Mouse (Mus musculus) heart, embryonic 14.5 days (tissue): ENCODE measurements around the gene Ntpcr. TPM values are rescaled to one million over a fixed set of nuclear protein-coding genes. Genes with fewer than 3 reads are reported as not detected.

Experiments used
- ATAC-seq: fragments of 200-750 bp; cut with Nextera tagmentation; 2 replicates; pipeline ENCODE4 v1.8.0; 2017; ENCODE audit warnings: low read depth, moderate TSS enrichment; ENCODE audit not compliant: insufficient number of reproducible peaks, insufficient read depth, low FRiP score
- H3K27ac ChIP-seq, 2 experiments: fragments of 200-500 bp in 1 of 2; fragments of 300-500 bp in 1 of 2; sonication (generic) in 1 of 2; replicated peaks in 1 of 2; 2 replicates each; pipeline ENCODE4 v1.5.1; 2012 to 2014; ENCODE audit warnings: low read depth in 2 of 2, low read length in 2 of 2, control low read depth in 1 of 2, mild to moderate bottlenecking in 1 of 2, mixed read lengths in 1 of 2; ENCODE audit not compliant: control insufficient read depth in 1 of 2, insufficient read depth in 1 of 2
- H3K27me3 ChIP-seq: fragments of 300-500 bp; sonication (generic); 2 replicates; pipeline ENCODE4 v1.6.1; 2014; ENCODE audit warnings: mild to moderate bottlenecking, low read length, control low read depth; ENCODE audit not compliant: control insufficient read depth, insufficient read depth
- H3K36me3 ChIP-seq: fragments of 300-500 bp; sonication (generic); 2 replicates; pipeline ENCODE4 v1.6.1; 2014; ENCODE audit warnings: mild to moderate bottlenecking, control low read depth, low read length, mixed read lengths; ENCODE audit not compliant: control insufficient read depth, insufficient read depth
- H3K4me1 ChIP-seq, 2 experiments: fragments of 200-500 bp in 1 of 2; fragments of 300-500 bp in 1 of 2; sonication (generic) in 1 of 2; 2 replicates each; pipeline ENCODE4 v1.6.1; 2012 to 2014; ENCODE audit warnings: low read length in 2 of 2, control low read depth in 1 of 2, mixed read lengths in 1 of 2; ENCODE audit not compliant: control insufficient read depth in 2 of 2, insufficient read depth in 2 of 2
- H3K4me2 ChIP-seq: fragments of 300-500 bp; sonication (generic); 2 replicates; pipeline ENCODE4 v1.6.1; 2014; ENCODE audit warnings: mild to moderate bottlenecking, low read length
- H3K4me3 ChIP-seq, 2 experiments: fragments of 200-500 bp in 1 of 2; fragments of 300-500 bp in 1 of 2; sonication (generic) in 1 of 2; 2 replicates each; pipeline ENCODE4 v1.5.1; 2012 to 2014; ENCODE audit warnings: low read length in 2 of 2, mild to moderate bottlenecking in 2 of 2, control low read depth in 1 of 2, low read depth in 1 of 2, moderate library complexity in 1 of 2; ENCODE audit not compliant: control insufficient read depth in 1 of 2, insufficient read depth in 1 of 2
- H3K9ac ChIP-seq: fragments of 300-500 bp; sonication (generic); 2 replicates; pipeline ENCODE4 v1.6.1; 2014; ENCODE audit warnings: mild to moderate bottlenecking, low read length
- H3K9me3 ChIP-seq: fragments of 300-500 bp; sonication (generic); 2 replicates; pipeline ENCODE4 v1.6.1; 2016; ENCODE audit warnings: low read length, control low read depth; ENCODE audit not compliant: control insufficient read depth
- WGBS: fragments of 180-500 bp; shearing (Covaris S2); extraction: QIAGEN DNeasy Blood & Tissue Kit; methylation state at CpG from one replicate; pipeline ENCODE4 v1.1.7; 2014; 5-methylcytosine and 5-hydroxymethylcytosine counted together
- polyA plus RNA-seq: library from polyadenylated mRNA; unstranded; fragments of >200 nt; fragmentation: Nextera tagmentation; extraction: Ambion mirVana; gene quantifications from 2 replicates; pipeline ENCODE4 v1.2.1, GENCODE M21; 2014

Ntpcr gene
- polyA plus RNA-seq, 1 experiment from 2014 or later = 30.1 TPM

GRCm38 (mm10) chr8:125725037-125725820, 4.5 kb upstream of the Ntpcr start:
- no peaks in the 10 kb centered on the region for H3K36me3 ChIP-seq
- H3K9ac ChIP-seq = no peak overlapping the region
- no peaks in the 10 kb centered on the region for H3K27me3 ChIP-seq
- no peaks in the 10 kb centered on the region for H3K4me1 ChIP-seq
- ATAC-seq = no peak
- H3K4me2 ChIP-seq = no peak overlapping the region
- 66% methylated on average over 6 of the region's 6 CpGs for WGBS
- H3K4me3 ChIP-seq = no peak overlapping the region
- peak overlapping the region in 1 of 2 experiments; percentile 24; a peak in 1 of 4 replicates for H3K27ac ChIP-seq
- no peaks in the 10 kb centered on the region for H3K9me3 ChIP-seq

GRCm38 (mm10) chr8:125726143-125726542, 3.6 kb upstream of the Ntpcr start:
- no peaks in the 10 kb centered on the region for H3K4me1 ChIP-seq
- H3K9me3 ChIP-seq = no peaks in the 10 kb centered on the region
- no peaks in the 10 kb centered on the region for H3K36me3 ChIP-seq
- no peak overlapping the region for H3K9ac ChIP-seq
- no peak overlapping the region for H3K4me2 ChIP-seq
- no peak for ATAC-seq
- WGBS = 89% methylated on average over 4 of the region's 4 CpGs
- 0 out of 4 replicates have a peak overlapping the region, but pooled peaks of 1 of the 2 experiments have one; percentile 17 for H3K27ac ChIP-seq
- H3K27me3 ChIP-seq = no peaks in the 10 kb centered on the region
- no peak overlapping the region for H3K4me3 ChIP-seq

GRCm38 (mm10) chr8:125726986-125727385, 2.8 kb upstream of the Ntpcr start:
- Histone ChIP-seq H3K4me2 (no peak overlapping the region), H3K27me3 (no peaks in the 10 kb centered on the region), H3K27ac (no peak overlapping the region), H3K4me1 (no peaks in the 10 kb centered on the region), H3K9me3 (no peaks in the 10 kb centered on the region), H3K36me3 (no peaks in the 10 kb centered on the region), H3K4me3 (no peak overlapping the region), H3K9ac (no peak overlapping the region)
- ATAC-seq = no peak
- 80% methylated on average over 5 of the region's 5 CpGs for WGBS

- Histone ChIP-seq H3K4me3 (no peak overlapping the region), H3K4me1 (no peaks in the 10 kb centered on the region), H3K9me3 (no peaks in the 10 kb centered on the region), H3K4me2 (no peak overlapping the region), H3K9ac (no peak overlapping the region), H3K27me3 (no peaks in the 10 kb centered on the region), H3K27ac (no peak overlapping the region), H3K36me3 (no peaks in the 10 kb centered on the region)
- WGBS = 54% methylated on average over 8 of the region's 8 CpGs
- ATAC-seq = no peak
These were observed 2.0 kb upstream of the Ntpcr start for GRCm38 (mm10) chr8:125727797-125728196.

- Histone ChIP-seq H3K36me3 (peaks cover 4% of the 10 kb centered on the region; the same call in 1 of the 2 replicates), H3K9ac (peak overlapping the region; percentile 86), H3K4me2 (peak overlapping the region; percentile 90), H3K4me1 (peaks cover 5 to 6% of the 10 kb centered on the region in 2 experiments; a peak in 3 of 4 replicates), H3K27ac (peak overlapping the region in 1 of 2 experiments; percentile 20; a peak in 1 of 4 replicates), H3K9me3 (no peaks in the 10 kb centered on the region), H3K4me3 (peak overlapping the region; percentile 69 to 80), H3K27me3 (no peaks in the 10 kb centered on the region)
- WGBS = 8% methylated on average over 42 of the region's 52 CpGs
- peak; percentile 86 for ATAC-seq
These were observed 4.5 kb downstream of the Ntpcr start for GRCm38 (mm10) chr8:125733964-125734956.

- Histone ChIP-seq H3K27ac (no peak overlapping the region), H3K27me3 (no peaks in the 10 kb centered on the region), H3K9ac (no peak overlapping the region), H3K9me3 (no peaks in the 10 kb centered on the region), H3K4me2 (no peak overlapping the region), H3K4me1 (peaks cover 5 to 9% of the 10 kb centered on the region in 2 experiments), H3K36me3 (peaks cover 4% of the 10 kb centered on the region; the same call in 1 of the 2 replicates), H3K4me3 (no peak overlapping the region)
- ATAC-seq = no peak
- WGBS = 94% methylated on average over 4 of the region's 4 CpGs
These were observed 9.2 kb downstream of the Ntpcr start for GRCm38 (mm10) chr8:125738956-125739355.

- H3K4me1 ChIP-seq = peaks cover 0 to 6% of the 10 kb centered on the region in 2 experiments; a peak in 2 of 4 replicates
- WGBS = 87% methylated on average over 10 of the region's 10 CpGs
- H3K27me3 ChIP-seq = no peaks in the 10 kb centered on the region
- no peak for ATAC-seq
- no peak overlapping the region for H3K27ac ChIP-seq
- no peak overlapping the region for H3K4me2 ChIP-seq
- peaks cover 4% of the 10 kb centered on the region; the same call in 1 of the 2 replicates for H3K36me3 ChIP-seq
- no peak overlapping the region for H3K9ac ChIP-seq
- H3K4me3 ChIP-seq = no peak overlapping the region
- no peaks in the 10 kb centered on the region for H3K9me3 ChIP-seq
These were observed 10.9 kb downstream of the Ntpcr start for GRCm38 (mm10) chr8:125740655-125741054.
